Mouse (Mus musculus) neutrophil, adult 5-6 weeks (primary cell): ENCODE measurements around the gene Rbm44. TPM values are rescaled to one million over a fixed set of nuclear protein-coding genes. Genes with fewer than 3 reads are reported as not detected.

Experiments
- ATAC-seq: fragments of 151-379, 151-347 bp; 2 replicates; pipeline ENCODE4 v1.8.0; 2017; ENCODE audit warnings: mild to moderate bottlenecking, moderate TSS enrichment; ENCODE audit not compliant: insufficient number of reproducible peaks, poor library complexity, low FRiP score, severe bottlenecking; ENCODE audit errors: extremely low read depth
- total RNA-seq: library from RNA; stranded (forward); fragments of 200-1000 nt; gene quantifications from 2 replicates; pipeline ENCODE4 v1.2.3, GENCODE M21; 2017

Gene Rbm44
- total RNA-seq, 1 experiment from 2014 or later, result 1.5 TPM

DNA sequence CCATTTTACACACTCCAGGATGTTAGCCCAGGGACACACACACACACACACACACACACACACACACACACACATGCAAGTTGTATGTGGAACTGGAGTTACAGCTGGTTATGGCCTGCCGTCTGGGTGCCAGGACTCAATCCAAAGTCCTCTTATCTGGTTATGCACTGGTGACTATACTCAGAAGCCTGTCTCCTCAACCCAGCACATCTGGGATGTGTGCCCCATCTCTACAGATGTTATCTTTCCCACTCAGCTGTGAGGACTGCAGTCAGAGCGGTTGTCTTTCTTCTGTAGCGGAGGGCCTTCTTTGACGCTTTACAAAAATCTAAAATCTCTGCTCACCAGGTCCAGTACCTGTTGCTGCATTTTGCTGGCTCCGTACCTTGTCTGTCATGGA, 29.9 kb downstream of the Rbm44 start:
- no peak for ATAC-seq

DNA sequence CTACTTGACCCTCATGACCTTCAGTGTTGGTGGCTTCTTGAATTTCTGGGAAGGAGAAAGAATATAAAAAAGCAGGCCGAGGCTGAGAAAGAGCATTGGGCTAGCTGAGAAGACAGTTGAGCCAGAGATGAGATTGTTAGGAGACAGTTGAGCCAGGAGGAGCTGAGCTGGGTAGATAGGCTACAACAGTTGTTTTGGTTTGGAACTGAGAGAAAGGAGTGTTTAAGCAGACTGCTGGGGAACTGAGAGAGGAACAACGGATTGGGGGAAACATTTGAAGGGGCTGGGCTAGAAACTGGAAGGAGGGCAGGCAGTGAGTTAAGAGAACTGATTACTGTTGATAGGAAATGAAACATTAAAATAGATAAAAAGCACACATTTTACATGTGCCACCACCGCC, 31.1 kb downstream of the Rbm44 start:
- ATAC-seq, result no peak

DNA sequence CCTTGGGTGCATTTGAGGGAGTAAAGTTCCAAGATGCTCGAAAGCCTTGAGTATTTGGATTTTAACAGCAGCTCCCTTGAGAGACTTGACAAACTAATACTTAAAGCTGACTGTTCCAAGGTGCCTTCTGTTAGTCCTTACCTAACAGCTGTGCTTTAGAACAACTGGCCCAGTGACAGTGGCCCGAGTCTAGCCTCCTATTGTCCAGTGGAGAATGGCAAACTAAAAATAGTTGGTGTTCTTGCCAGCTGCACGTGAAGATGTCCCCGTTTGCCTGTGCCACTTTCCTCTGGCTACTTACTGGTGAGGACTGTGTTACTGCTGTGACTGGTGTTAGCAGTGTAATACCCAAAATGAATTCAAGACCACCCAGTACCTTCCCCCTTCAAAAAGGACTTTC, 32.0 kb downstream of the Rbm44 start:
- no peak for ATAC-seq

DNA sequence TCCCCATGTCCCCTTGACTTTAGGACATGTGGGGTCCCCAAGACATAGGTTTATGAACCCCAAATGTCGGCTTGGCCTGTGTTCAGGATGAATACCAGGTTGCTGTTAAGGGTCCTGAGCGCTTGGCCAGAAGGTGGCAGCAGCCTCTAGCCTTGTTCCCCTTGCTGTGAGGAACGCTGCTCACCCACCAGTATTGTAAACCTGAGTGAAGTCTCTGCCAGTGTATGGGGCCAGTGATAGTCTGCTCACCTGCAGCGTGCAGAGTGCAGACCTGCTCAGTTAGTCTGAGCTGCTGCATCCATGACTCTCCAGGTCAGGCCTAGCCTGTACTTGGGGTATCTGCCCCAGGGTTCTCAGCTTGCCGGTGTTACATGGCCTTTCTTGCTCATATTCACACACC, 34.2 kb downstream of the Rbm44 start:
- peak; percentile 90 for ATAC-seq

DNA sequence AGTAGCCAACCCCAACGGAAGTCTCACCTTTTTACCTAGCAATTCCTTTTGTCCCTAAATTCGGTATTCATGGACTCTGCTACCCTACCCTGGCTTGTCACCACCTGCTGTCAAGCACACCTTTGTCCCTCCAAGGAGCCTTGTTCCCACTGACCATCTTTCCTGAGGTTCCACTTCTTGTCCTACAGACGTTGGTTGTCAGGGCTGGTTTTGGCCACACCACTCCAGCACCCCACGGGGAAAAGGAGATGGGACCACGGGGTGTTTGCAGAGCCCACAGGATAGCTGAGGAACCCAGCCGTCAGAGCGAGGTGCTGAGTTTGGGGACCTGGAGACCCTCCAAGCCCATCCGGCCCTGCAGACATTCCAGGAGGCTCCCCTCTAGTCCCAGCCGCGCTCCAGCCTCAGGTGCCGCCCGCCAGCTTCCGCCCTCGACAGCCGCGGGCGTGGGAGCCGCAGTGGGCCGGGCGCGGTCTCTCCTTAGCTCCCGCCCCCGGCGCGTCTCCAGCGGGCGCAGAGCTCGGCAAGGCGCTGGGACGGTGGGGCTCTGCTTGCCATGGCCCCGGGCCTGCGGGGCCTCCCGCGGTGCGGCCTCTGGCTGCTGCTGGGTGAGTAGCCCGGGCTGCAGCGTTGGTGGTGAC, 34.8 kb downstream of the Rbm44 start, which contains the start of gene Ramp1:
Ramp1 (plus strand) TSS at position 290 of the 641 bp plus-strand sequence.
- no peak for ATAC-seq

DNA sequence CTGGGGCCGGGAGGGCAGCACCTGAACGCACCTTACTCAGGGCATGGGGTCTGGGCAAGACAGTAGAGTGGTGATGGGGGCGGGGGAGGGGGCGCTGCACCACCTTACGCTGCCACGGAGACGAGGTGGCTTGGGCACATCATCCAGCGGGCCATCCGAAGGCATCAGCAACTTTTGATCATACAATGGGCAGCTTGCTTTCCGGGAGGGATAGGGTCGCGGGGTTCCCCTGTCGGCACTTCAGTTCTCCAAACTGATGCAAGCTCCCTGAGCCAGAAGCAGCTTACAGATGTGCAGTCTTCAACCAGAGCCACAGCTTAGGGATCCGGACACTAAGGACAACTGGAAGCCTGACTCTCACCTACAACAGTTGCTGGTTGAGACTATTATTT, 35.3 kb downstream of the Rbm44 start:
- ATAC-seq, result no peak

DNA sequence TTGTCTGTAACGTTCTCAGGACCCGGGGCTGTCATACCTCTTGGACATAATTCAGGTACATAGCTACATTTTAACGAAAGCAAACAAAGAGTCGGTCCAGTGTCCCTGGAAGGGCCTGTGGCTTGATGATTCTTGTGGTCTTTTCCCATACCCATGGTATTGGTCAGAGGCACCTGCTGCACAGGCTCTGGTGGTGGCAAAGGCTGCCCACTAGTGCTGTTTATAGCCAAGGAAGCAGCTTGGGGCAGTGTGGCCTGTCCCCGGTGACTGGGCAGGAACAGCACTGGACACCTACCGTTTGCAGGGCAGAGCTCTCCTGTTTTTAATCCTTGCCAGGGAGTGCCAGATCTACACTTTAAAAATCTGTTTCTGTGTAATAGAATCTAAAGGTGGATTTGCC, 35.8 kb downstream of the Rbm44 start:
- no peak for ATAC-seq

DNA sequence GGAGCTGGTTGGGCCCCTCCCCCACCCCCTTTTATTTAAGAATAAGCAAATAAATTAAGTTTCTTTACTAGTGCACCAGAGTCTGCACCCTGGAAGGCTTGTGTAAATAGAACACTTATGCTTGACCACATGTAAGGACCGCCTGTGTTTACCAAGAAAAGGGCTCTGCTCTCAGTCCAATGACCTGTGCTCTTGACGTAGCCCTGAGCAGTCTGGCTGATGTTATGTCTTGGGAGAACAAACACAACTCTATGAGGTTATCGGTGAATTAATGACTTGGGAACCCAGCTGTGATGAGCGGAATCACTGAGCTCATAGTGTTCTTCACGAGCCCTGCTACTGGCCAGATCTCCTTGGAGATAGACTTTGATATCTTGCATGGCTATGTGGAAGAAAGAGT, 36.4 kb downstream of the Rbm44 start:
- no peak for ATAC-seq

DNA sequence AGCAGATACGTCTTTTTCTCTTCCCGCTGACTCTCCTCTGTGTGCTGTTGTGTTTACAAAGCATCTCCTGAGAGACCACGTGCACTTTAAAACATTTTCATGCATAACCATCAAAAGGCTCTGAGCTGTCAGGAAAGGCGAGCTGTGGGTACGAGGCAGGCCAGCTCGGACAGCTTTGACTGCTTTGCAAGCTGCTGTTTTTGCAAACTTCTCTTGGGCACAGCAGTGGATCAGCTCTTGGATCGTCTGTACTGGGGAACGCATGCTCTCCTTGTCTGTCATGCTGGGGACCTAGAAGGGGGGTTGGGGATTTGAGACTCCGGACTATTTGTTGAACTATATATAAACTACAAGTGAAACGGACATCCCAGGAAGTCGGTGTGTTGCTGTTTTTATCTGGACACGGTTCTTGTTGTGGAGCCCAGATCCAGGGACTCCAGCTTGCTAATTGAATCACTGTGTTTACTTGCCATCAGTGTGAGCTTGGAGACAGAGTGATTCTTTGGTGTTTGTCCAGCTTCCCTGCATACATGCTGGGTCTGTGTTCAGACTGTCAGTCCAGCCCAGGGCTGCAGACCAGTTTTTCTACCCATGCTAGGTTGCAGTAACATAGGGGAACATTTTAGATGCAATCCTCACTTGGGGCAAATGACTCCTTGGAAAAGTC, 37.0 kb downstream of the Rbm44 start:
- no peak for ATAC-seq

DNA sequence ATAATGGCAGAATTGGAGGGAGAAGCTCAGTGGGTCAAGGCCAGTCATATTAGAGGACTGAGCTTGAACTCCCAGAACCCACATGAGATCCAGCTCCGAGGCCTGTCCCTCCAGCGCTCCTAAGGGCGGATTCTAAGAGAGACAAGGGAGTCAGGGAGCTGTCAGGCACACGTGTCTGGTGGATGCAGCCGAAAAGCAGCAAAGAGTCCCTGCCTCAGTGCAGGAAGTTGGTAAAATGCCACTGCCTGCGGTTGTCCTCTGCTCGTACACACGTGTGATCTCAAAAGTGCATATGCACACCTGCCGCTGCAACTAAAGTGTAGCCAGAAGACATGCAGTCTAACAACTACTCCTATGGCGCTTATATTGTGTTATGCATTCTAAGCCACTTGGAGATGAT, 38.4 kb downstream of the Rbm44 start:
- no peak for ATAC-seq

DNA sequence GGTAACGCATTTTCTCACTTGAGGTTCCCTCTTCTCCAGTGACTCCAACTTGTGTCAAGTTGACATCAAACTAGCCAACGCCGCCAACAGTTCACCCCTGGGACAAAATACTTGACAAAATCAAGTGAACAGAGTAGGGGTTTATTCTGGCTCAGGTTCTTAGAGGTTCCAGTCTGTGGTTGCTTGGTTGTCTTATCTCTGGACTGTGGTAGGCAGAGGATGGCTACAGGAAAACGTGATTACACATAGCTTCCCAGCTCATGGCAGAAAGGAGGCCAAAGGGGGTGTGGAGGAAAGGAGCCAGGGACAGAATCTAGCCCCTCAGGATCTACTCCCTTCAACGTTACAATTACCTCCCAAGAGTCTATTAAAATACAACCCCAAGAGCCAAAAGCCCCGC, 41.8 kb downstream of the Rbm44 start:
- ATAC-seq, result no peak

DNA sequence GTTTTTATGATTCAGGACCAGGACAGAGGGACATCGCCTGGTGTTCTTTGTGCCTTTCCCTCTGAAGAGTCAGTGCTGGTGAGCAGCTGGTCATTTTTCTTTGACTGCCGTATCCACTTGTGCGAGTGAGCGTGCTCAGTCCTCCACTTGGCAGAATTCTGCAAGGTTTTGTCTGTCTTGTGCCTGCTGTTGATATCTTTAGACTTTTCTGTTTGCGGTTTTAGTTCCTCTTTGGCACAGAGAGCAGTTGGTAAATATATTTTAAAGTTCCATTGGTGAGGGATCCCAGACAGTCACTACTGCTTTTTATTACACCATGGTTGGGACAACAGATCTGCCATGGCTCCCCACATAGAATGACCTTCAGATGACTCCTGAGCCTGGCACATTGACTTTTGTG, 42.4 kb downstream of the Rbm44 start:
- no peak for ATAC-seq

DNA sequence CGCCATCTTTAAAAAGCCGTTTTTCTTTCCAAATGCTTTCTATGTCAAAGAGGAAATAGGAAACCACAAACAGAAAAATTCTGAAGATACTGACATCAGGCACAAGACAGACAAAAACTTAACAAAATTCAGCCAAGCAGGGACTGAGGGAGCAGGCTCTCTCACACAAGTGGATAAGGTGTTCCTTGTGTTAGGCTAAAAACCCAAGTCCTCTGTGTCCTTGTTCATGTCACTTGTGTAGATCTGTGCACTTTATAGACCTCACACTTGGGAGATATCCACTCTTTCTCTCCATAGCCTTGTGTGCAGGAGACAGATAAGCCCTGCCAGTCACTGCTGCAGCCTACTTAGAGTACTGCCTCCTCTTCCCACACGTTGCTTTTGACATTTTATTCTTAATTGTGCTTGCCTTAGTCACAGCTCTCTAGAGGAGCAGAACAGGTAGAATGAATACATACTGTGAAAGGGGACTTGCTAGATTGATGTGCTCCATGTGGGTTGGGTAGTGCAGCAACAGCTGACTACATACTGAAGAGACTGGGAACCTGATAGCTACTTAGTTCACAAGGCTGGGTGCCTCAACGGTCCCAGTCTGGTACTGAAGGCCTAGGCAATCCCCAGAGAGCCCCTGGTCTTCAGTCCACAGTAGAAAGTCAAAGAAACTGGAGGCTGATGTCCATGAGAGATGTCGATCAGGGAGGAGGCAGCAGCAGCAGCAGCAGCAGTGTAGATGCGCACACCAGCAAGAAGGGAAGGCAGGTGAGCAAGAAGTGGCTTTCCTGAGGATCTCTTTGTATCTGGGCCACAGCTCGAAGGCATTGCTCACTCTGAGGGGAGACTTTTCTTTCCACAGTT, 43.1 kb downstream of the Rbm44 start:
- ATAC-seq, result no peak

DNA sequence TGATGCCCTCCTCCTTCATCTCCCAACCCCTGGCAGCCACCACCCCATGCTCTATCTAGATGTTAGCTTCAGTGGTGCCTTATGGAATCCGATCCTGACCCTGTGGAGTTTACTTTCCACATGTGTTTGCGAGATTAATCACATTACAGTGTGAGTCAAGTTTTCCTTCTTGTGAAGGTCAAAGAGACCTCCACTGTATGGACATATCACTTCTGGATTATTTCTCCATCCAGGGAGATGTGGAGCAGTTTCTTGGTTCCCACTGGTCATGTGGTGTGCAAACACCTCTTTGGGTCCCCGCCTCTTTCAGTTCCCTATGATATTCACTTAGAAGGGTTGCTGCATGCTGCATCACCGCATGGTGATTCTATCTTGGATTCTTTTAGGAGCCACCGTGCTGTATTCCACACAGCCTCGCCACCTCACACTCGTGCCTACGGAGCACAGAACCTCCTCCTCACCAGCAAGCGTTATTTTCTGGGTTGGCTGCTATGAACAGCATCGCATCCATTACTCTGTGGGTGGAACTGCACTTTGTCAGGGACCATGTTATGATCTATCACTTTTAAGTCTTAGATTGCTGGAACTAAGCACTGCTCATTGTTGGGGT, 44.1 kb downstream of the Rbm44 start:
- ATAC-seq, result no peak

DNA sequence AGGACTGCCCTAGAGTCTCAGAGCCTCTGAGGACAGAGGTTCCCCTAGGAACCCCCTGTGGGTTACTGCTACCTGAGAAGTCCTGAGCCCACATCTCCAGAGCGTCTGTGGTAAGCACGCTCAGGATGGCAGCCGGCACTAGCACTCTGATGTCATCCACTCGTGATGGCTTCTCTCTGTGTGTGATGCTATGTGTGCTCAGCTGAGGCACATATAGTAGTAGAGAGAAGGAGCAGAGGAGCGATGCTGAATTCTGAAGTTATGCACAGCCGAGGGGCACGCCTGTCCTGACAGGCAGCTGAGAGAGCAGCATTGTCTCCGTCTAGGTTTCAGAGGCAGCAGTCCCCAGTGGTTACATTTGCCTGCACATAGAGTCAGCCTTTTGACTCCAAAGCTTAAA, 47.3 kb downstream of the Rbm44 start:
- no peak for ATAC-seq

DNA sequence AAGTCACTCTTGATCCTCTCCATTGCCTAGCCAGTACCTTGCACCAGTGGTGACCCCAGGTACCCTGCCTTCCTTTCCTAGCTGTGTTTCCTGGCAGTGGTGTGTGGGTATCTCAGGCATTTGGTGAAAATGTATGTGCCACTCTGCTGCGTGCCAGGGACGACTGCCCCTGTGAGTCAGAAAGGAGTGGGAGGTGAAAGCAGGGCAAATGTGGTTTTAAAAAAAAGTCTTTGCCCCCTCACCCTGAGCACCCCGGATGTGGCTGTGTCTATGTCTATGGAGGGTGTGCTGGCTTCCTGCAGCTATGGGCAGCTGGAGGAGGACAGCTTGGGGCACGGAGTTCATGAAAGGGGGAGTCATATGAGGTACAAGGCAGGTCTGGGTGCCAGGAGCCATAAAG, 48.4 kb downstream of the Rbm44 start:
- peak; percentile 51; the same call in 1 of the 2 replicates for ATAC-seq

DNA sequence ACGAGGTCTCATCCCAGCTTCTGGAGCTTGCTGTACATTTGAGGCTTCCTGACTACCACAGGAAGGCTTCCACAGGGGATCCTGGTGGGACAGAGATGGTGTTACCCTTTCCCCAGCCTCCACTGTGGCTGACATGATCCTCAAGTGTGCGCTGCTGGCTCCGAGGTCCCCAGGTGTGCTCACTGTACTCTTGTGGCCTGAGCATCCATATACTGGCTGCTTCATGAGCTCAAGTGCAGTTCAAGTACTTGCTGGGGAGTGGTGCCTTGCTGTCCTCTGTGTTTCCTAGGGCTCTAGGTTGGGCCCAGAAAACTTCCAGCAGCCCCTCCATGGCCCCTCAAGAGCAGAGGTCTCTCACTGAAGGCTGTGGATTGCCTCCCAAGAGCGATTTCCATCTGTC, 48.8 kb downstream of the Rbm44 start:
- ATAC-seq, result no peak

DNA sequence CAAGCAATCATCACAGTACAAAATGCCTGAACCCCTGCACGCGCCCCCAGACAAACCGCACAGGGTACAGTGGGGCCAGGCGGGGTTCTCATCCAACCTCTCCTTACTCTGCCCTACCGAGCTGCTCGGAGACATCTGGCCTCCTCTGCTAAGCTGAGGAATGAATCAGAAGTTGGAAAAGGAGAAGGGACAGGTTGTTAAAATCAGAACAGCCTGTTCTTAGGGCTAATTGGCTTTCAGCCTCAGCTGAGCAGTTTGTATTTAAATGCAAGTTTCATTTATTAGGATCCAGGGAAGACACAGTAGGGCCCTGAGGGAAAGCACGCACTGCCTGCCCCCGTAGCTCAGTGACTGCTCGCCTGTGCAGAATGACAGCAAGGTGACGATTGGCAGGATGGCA, 54.9 kb downstream of the Rbm44 start:
- no peak for ATAC-seq

DNA sequence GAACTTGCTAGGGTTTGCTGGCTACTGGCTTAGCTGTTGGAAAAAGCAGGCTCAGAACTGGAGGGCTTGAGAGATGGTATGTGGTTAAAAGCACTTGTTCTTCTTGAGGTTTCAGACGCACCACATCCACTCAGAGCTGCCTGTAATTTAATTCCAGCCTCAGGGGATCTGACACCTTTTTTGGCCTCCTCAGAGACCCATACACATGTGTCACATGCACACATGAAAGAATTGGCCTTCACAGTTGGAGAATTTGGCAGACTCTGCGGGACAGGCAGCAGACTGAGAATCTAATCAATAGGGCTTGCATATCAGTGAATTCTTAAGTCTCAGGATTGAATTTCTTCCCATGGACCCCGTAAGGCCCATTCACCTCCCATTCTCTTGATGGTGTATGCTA, 56.2 kb downstream of the Rbm44 start:
- no peak for ATAC-seq
